Mouse (Mus musculus) lung, postnatal 0 days (tissue): ENCODE measurements at regions not wholly inside any gene's neighbourhood (a gene's known extent, or its start where the extent isn't known, plus 50 kb on each side); places are given as distances from the start of the nearest gene placed in this dataset.

ENCODE experiments used
- ATAC-seq: fragments of 200-750 bp; cut with Nextera tagmentation; 2 replicates; pipeline ENCODE4 v1.8.0; 2017; ENCODE audit warnings: moderate library complexity
- DNase-seq: peaks from one replicate; pipeline ENCODE4 v3.0.0-alpha.2; 2016; ENCODE audit warnings: low spot score
- H3K27ac ChIP-seq: fragments of 300-500 bp; sonication (generic); 2 replicates; pipeline ENCODE4 v1.5.1; 2014; ENCODE audit warnings: antibody characterized with exemption, mild to moderate bottlenecking, low read length, mixed read lengths
- H3K27me3 ChIP-seq: fragments of 300-500 bp; sonication (generic); replicated peaks from 2 replicates; pipeline ENCODE4 v1.6.1; 2014; ENCODE audit warnings: low read length, mixed read lengths; ENCODE audit not compliant: insufficient read depth
- H3K36me3 ChIP-seq: fragments of 300-500 bp; sonication (generic); 2 replicates; pipeline ENCODE4 v1.6.1; 2014; ENCODE audit warnings: low read length, mixed read lengths; ENCODE audit not compliant: insufficient read depth
- H3K4me1 ChIP-seq: fragments of 300-500 bp; sonication (generic); 2 replicates; pipeline ENCODE4 v1.6.1; 2014; ENCODE audit warnings: antibody characterized with exemption, low read depth, low read length, mixed read lengths; ENCODE audit not compliant: insufficient read depth
- H3K4me2 ChIP-seq: fragments of 300-500 bp; sonication (generic); replicated peaks from 2 replicates; pipeline ENCODE4 v1.6.1; 2014; ENCODE audit warnings: low read depth, mild to moderate bottlenecking, low read length, moderate library complexity, mixed read lengths
- H3K4me3 ChIP-seq: fragments of 300-500 bp; sonication (generic); 2 replicates; pipeline ENCODE4 v1.5.1; 2014; ENCODE audit warnings: low read depth, low read length
- H3K9ac ChIP-seq: fragments of 300-500 bp; sonication (generic); replicated peaks from 2 replicates; pipeline ENCODE4 v1.6.1; 2014; ENCODE audit warnings: low read depth, mild to moderate bottlenecking
- H3K9me3 ChIP-seq: fragments of 300-500 bp; sonication (generic); 2 replicates; pipeline ENCODE4 v1.6.1; 2016; ENCODE audit warnings: low read length, mixed read lengths
- CTCF ChIP-seq: IDR thresholded peaks from 2 replicates; pipeline ENCODE4 v1.5.1; 2016; ENCODE audit warnings: antibody characterized with exemption, mild to moderate bottlenecking
- EP300 ChIP-seq: IDR thresholded peaks from 2 replicates; pipeline ENCODE4 v1.6.1; 2016; ENCODE audit warnings: antibody characterized with exemption, mild to moderate bottlenecking, control low read depth
- WGBS: fragments of 180-500 bp; shearing (Covaris S2); extraction: QIAGEN DNeasy Blood & Tissue Kit; methylation state at CpG from one replicate; pipeline ENCODE4 v1.1.7; 2014; 5-methylcytosine and 5-hydroxymethylcytosine counted together

DNA sequence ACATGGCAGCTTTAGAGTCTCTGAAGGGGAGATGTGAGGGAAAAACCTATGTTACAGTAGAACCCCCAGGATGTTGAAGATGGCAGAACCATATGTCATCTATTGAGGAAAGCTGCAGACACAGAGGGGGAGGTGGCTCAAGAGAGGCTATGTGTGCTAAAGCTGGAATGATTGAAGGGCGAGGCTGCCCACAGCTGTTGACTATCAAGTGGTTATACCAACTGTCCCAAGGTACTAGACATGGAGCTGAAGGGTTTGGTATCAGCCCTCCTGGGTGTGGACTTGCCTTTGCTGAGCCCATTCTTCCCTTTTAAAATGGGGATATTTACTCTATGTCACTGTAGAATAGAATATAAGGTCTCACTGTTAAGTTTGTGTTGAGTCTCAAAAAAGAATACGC is 113.5 kb upstream of the Cadps start:
- H3K4me2 ChIP-seq = no peak overlapping the region
- no peaks in the 10 kb centered on the region for H3K27me3 ChIP-seq
- 71% methylated on average over 2 of the region's 2 CpGs for WGBS

DNA sequence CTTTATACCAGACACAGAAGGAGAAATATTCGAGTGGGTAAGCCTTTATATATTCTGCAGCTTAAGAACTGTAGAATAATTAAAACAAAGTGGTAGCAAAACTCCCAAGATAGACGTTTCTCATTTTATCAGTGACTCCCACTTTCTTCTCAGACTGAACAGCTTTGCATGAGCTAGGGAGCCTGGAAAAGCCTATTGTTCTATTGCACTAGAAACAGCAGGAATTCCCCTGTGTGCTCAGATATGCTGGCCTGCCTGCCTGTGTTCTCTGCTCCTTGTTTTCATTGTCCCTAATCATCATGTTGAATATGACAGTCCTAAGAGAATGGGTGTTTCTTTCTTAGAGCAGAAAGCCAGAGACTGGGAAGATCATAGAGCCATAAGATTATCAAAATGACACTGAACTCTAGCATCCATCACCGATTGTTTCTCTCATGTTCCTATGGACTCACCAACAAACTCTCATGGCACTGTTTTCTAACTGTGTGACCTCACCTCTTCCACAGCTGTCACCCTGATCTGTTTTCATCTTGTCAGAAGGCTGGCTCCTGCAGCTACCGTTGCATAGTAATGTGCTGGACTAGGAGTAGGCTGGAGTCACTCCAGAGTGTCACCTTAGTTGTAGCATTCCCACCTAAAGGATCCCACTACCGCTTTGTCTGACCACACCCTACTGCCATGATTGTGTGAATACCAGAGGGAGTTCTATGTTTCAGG is 108.9 kb upstream of the Cadps start:
- Histone ChIP-seq H3K27me3 (no peaks in the 10 kb centered on the region), H3K4me3 (no peak overlapping the region), H3K27ac (no peak overlapping the region), H3K9ac (no peak overlapping the region), H3K9me3 (no peaks in the 10 kb centered on the region), H3K36me3 (no peaks in the 10 kb centered on the region), H3K4me1 (no peaks in the 10 kb centered on the region), H3K4me2 (no peak overlapping the region)
- DNase-seq (no peak), ATAC-seq (no peak)
- WGBS = 52% methylated on average over 5 of the region's 5 CpGs
- TF ChIP-seq CTCF (no peak), EP300 (no peak)

More for the DNA sequence above, 113.5 kb upstream of the Cadps start:
- Histone ChIP-seq H3K36me3 (no peaks in the 10 kb centered on the region), H3K4me3 (no peak overlapping the region), H3K9me3 (no peaks in the 10 kb centered on the region), H3K4me1 (no peaks in the 10 kb centered on the region), H3K27ac (no peak overlapping the region), H3K9ac (no peak overlapping the region)
- TF ChIP-seq EP300 (no peak), CTCF (no peak)
- ATAC-seq (no peak), DNase-seq (no peak)

DNA sequence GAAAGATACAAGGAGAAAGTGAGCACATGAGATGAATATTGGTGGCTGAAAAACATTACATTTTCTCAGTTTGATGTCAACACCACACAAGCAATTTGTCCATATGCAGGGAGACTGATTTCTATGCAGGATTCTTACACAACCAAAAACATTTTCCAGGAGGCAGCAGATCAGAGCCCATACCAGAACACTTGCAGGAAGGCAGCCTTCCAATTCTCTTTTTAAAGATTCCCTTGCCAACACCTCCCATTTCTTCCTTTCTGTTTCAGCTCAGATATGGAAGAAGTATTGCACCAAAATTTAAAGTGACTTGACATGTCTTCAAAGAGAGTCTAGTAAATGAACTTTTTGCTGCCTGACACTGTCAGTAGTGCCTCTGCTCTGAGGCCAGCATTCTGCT is 100.7 kb upstream of the Cadps start:
- DNase-seq (no peak), ATAC-seq (no peak)
- Histone ChIP-seq H3K4me2 (no peak overlapping the region), H3K4me1 (no peaks in the 10 kb centered on the region), H3K27me3 (no peaks in the 10 kb centered on the region), H3K9me3 (no peaks in the 10 kb centered on the region), H3K27ac (no peak overlapping the region), H3K4me3 (no peak overlapping the region), H3K9ac (no peak overlapping the region), H3K36me3 (no peaks in the 10 kb centered on the region)
- TF ChIP-seq CTCF (no peak), EP300 (no peak)

DNA sequence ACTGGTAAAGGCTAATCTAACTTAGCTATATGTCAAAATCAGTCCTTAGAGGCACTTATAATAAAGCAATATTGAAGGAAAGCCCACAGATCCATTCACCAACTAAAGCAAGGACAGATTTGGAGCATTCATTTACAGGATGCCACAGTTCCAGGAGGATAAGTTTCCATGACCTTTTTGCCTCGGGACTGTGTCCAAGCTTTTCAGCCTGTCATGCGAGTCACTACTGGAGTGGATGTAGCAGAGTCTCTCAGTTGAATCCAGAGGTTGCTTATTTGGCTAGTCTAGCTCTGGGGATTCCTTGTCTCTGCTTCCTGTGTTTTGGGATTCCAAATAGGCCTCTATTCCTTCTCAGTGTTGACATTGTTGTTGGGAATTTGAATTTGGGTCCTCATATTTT is 92.6 kb upstream of the Cadps start:
- no peaks in the 10 kb centered on the region for H3K4me1 ChIP-seq
- WGBS = 57% methylated on average over 2 of the region's 2 CpGs
- no peaks in the 10 kb centered on the region for H3K36me3 ChIP-seq
- no peak overlapping the region for H3K4me3 ChIP-seq
- no peak for TF ChIP-seq CTCF
- no peak for TF ChIP-seq EP300
- ATAC-seq (no peak), DNase-seq (no peak)
- no peak overlapping the region for H3K4me2 ChIP-seq
- H3K9me3 ChIP-seq = no peaks in the 10 kb centered on the region
- H3K27ac ChIP-seq = no peak overlapping the region
- no peaks in the 10 kb centered on the region for H3K27me3 ChIP-seq
- H3K9ac ChIP-seq = no peak overlapping the region

DNA sequence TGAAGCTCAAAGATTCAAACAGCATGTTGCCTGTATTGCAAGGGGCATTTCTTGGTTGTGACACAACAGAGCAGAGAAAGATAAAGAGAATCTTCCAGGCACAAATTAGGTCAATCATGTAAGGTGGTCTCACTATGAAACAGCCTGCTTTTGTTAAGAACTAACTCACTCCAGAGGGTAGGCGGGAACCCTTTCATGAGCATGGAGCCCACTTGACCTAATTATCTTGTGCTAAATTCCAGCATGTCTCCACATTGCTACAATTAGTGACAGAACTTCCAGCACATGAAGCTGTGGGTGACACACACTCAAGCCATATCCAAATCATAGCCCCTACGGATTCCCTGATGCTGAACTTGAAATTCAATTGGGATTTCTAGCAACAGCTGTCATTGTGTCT is 91.1 kb upstream of the Cadps start:
- Histone ChIP-seq H3K27ac (no peak overlapping the region), H3K27me3 (no peaks in the 10 kb centered on the region), H3K9me3 (no peaks in the 10 kb centered on the region), H3K4me1 (no peaks in the 10 kb centered on the region), H3K9ac (no peak overlapping the region), H3K36me3 (no peaks in the 10 kb centered on the region), H3K4me2 (no peak overlapping the region), H3K4me3 (no peak overlapping the region)
- DNase-seq (no peak), ATAC-seq (no peak)
- 63% methylated on average over 2 of the region's 2 CpGs for WGBS
- TF ChIP-seq CTCF = no peak
- no peak for TF ChIP-seq EP300

DNA sequence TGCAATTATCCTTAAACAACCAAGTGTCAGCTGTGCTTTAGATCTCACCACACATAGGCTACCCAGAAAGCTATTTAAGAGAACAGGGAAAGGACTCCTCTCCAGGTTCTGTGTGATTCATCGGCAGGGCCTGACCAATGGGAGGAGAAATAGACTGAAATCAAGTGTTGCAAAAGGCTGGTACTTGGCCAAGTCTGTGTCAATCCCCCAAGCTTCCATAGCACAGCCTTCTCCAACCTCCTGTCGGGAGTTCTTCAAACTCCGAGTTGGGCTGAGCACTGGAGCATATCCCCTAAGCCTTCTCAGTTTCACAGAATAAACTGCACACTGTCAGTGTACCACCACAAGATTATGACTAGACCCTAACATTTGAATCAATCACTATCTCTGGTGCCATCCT is 90.5 kb upstream of the Cadps start:
- no peak overlapping the region for H3K4me2 ChIP-seq
- ATAC-seq (no peak), DNase-seq (no peak)
- no peak overlapping the region for H3K9ac ChIP-seq
- 91% methylated on average over 3 of the region's 3 CpGs for WGBS
- TF ChIP-seq CTCF (no peak), EP300 (no peak)
- H3K27me3 ChIP-seq = no peaks in the 10 kb centered on the region
- H3K4me1 ChIP-seq = no peaks in the 10 kb centered on the region
- no peaks in the 10 kb centered on the region for H3K9me3 ChIP-seq
- H3K4me3 ChIP-seq = no peak overlapping the region
- H3K36me3 ChIP-seq = no peaks in the 10 kb centered on the region
- H3K27ac ChIP-seq = no peak overlapping the region

DNA sequence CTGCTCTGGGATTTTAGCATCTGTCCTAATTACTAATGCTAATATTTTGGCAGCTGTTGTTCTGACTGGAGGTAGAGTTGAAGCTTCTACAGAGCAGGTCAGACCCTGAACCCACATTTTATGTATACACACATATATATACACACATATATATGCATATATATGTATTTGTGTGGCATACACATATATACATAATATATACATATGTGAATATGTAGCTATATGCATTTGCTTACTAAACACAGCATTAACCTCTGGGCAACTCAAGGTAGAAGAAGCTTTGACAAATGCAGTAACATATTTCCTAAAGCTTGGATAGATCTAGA is 54.4 kb upstream of the Cadps start:
- no peak for ATAC-seq
- Histone ChIP-seq H3K4me2 (no peak overlapping the region), H3K27ac (no peak overlapping the region), H3K4me1 (no peaks in the 10 kb centered on the region), H3K36me3 (no peaks in the 10 kb centered on the region), H3K27me3 (no peaks in the 10 kb centered on the region), H3K4me3 (no peak overlapping the region), H3K9me3 (no peaks in the 10 kb centered on the region), H3K9ac (no peak overlapping the region)
- TF ChIP-seq CTCF = no peak
- TF ChIP-seq EP300 = no peak
- DNase-seq = no peak
